Mouse (Mus musculus) CH12.LX (cell line): ENCODE results near the gene Stk10. TPM values are rescaled to one million over a fixed set of nuclear protein-coding genes. Genes with fewer than 3 reads are reported as not detected.
A peak's percentile ranks its signal among the peaks of the same experiment; 100 is the strongest.

Source experiments
- DNase-seq: peaks from one replicate; pipeline ENCODE4 v3.0.0-alpha.2; 2013; ENCODE audit errors: extremely low read depth
- H3K27ac ChIP-seq: 2 replicates; pipeline ENCODE4 v1.5.1; 2012; ENCODE audit warnings: low read depth, mild to moderate bottlenecking, control low read depth, moderate library complexity; ENCODE audit not compliant: insufficient read depth
- H3K27me3 ChIP-seq: replicated peaks from 2 replicates; pipeline ENCODE3; 2012; ENCODE audit warnings: inconsistent platforms
- H3K36me3 ChIP-seq, 2 experiments: replicated peaks in 1 of 2; 2 replicates each; pipeline versions ENCODE3 to v1.6.1; 2012; ENCODE audit warnings: inconsistent platforms in 1 of 2, low read length in 1 of 2, mild to moderate bottlenecking in 1 of 2, mixed read lengths in 1 of 2, moderate library complexity in 1 of 2; ENCODE audit not compliant: control insufficient read depth in 1 of 2, insufficient read depth in 1 of 2
- H3K4me1 ChIP-seq, 2 experiments: 2 replicates each; pipeline ENCODE4 v1.6.1; 2012; ENCODE audit warnings: inconsistent platforms in 1 of 2, moderate library complexity in 1 of 2; ENCODE audit not compliant: insufficient read depth in 2 of 2, control insufficient read depth in 1 of 2
- H3K4me2 ChIP-seq: 2 replicates; pipeline ENCODE4 v1.6.1; 2012; ENCODE audit warnings: low read depth, mild to moderate bottlenecking, control low read depth; ENCODE audit not compliant: poor library complexity, insufficient read depth, severe bottlenecking
- H3K4me3 ChIP-seq, 3 experiments: fragments of 150-350 bp in 1 of 3; sonication (generic) in 1 of 3; replicated peaks in 1 of 3; 2 replicates each; pipeline versions ENCODE3 to v1.5.1; 2011 to 2012; ENCODE audit warnings: low read depth in 2 of 3, low read length in 2 of 3, mild to moderate bottlenecking in 2 of 3, moderate library complexity in 2 of 3, control low read depth in 1 of 3, improper control_type of control experiment in 1 of 3, inconsistent platforms in 1 of 3, mixed read lengths in 1 of 3; ENCODE audit not compliant: poor library complexity in 1 of 3
- H3K79me2 ChIP-seq: replicated peaks from 2 replicates; pipeline ENCODE4 v1.6.1; 2012; ENCODE audit warnings: mild to moderate bottlenecking, moderate library complexity; ENCODE audit not compliant: control insufficient read depth, poor library complexity, insufficient read depth, severe bottlenecking; ENCODE audit errors: extremely low read depth
- H3K9ac ChIP-seq: 2 replicates; pipeline ENCODE4 v1.6.1; 2012; ENCODE audit warnings: low read depth, mild to moderate bottlenecking, control low read depth, moderate library complexity; ENCODE audit not compliant: insufficient read depth
- H3K9me3 ChIP-seq: replicated peaks from 2 replicates; pipeline ENCODE3; 2012; ENCODE audit warnings: low read length, inconsistent platforms, mixed read lengths
- CTCF ChIP-seq, 2 experiments: IDR thresholded peaks in 1 of 2; conservative IDR thresholded peaks in 1 of 2; 2 replicates each; pipeline ENCODE4 v1.5.1; 2011 to 2012; ENCODE audit warnings: low read depth in 2 of 2, low read length in 2 of 2, improper control_type of control experiment in 1 of 2, inconsistent platforms in 1 of 2, mild to moderate bottlenecking in 1 of 2, moderate library complexity in 1 of 2
- KAT2A ChIP-seq: IDR thresholded peaks from 2 replicates; pipeline ENCODE4 v1.6.1; 2012; ENCODE audit warnings: low read length, improper control_type of control experiment, inconsistent platforms; ENCODE audit not compliant: insufficient replicate concordance
- MAFK ChIP-seq: IDR thresholded peaks from 2 replicates; pipeline ENCODE4 v1.6.1; 2011; ENCODE audit warnings: low read length, improper control_type of control experiment; ENCODE audit not compliant: insufficient replicate concordance
- MAX ChIP-seq: IDR thresholded peaks from 2 replicates; pipeline ENCODE4 v1.6.1; 2011; ENCODE audit warnings: low read length, improper control_type of control experiment
- MAZ ChIP-seq: IDR thresholded peaks from 2 replicates; pipeline ENCODE4 v1.6.1; 2012; ENCODE audit warnings: low read depth, mild to moderate bottlenecking, inconsistent platforms, low read length, improper control_type of control experiment, moderate library complexity
- MYC ChIP-seq: IDR thresholded peaks from 2 replicates; pipeline ENCODE4 v1.6.1; 2011; ENCODE audit warnings: low read depth, mild to moderate bottlenecking, improper control_type of control experiment, low read length
- NRF1 ChIP-seq: IDR thresholded peaks from 2 replicates; pipeline ENCODE4 v1.6.1; 2014; ENCODE audit warnings: low read depth, mild to moderate bottlenecking, inconsistent platforms, low read length, improper control_type of control experiment, moderate library complexity
- PAX5 ChIP-seq: IDR thresholded peaks from 2 replicates; pipeline ENCODE4 v1.6.1; 2012; ENCODE audit warnings: low read length, inconsistent platforms, mixed read lengths
- POLR2A ChIP-seq: IDR thresholded peaks from 2 replicates; pipeline ENCODE4 v1.6.1; 2011; ENCODE audit warnings: low read depth, mild to moderate bottlenecking, improper control_type of control experiment, low read length
- POLR2AphosphoS2 ChIP-seq: IDR thresholded peaks from 2 replicates; pipeline ENCODE4 v1.6.1; 2011; ENCODE audit warnings: low read depth, low read length, improper control_type of control experiment
- RAD21 ChIP-seq: IDR thresholded peaks from 2 replicates; pipeline ENCODE4 v1.6.1; 2011; ENCODE audit warnings: low read depth, mild to moderate bottlenecking, low read length, improper control_type of control experiment, moderate library complexity
- SMC3 ChIP-seq: IDR thresholded peaks from 2 replicates; pipeline ENCODE4 v1.6.1; 2011; ENCODE audit warnings: low read depth, low read length, improper control_type of control experiment
- USF2 ChIP-seq: conservative IDR thresholded peaks from 2 replicates; pipeline ENCODE4 v1.6.1; 2011; ENCODE audit warnings: low read depth, low read length, improper control_type of control experiment
- ZC3H11A ChIP-seq: IDR thresholded peaks from 2 replicates; pipeline ENCODE4 v1.6.1; 2012; ENCODE audit warnings: low read depth, mild to moderate bottlenecking, inconsistent platforms, low read length, improper control_type of control experiment
- ZNF384 ChIP-seq: IDR thresholded peaks from 2 replicates; pipeline ENCODE4 v1.6.1; 2012; ENCODE audit warnings: low read depth, low read length, improper control_type of control experiment, inconsistent platforms
- dilution Hi-C: fragments of 300-500 bp; cut with MboI; formaldehyde crosslinking; loops from 2 replicates; pipeline ENCODE4 v1.14.3; 2020; ENCODE audit warnings: low sequenced_read_pairs; ENCODE audit not compliant: extremely low pct_unique_long_range_greater_than_20kb, extremely low pct_ligation_motif_present
- in situ Hi-C: fragments of 300-500 bp; cut with MboI; formaldehyde crosslinking; loops from 3 replicates; pipeline ENCODE4 v1.14.3; 2019; ENCODE audit warnings: low sequenced_read_pairs, low pct_ligation_motif_present, low pct_unique_long_range_greater_than_20kb, mixed read lengths
- polyA plus RNA-seq: library from polyadenylated mRNA; unstranded; fragments of >175 nt; gene quantifications from 2 replicates; pipeline ENCODE4 v1.2.1, GENCODE M21; 2012; ENCODE audit warnings: low read depth; ENCODE audit not compliant: insufficient read length
- total RNA-seq, 2 experiments: library from RNA; depleted of rRNA; stranded (reverse); fragments of 300-350 nt in 1 of 2; fragments of >200 nt in 1 of 2; gene quantifications; 2 replicates each; pipeline ENCODE4 v1.2.3; 2012 to 2014

Gene Stk10
- total and polyA plus RNA-seq, 3 experiments = 20.0 to 40.3 (median 23.2) TPM

- no peak overlapping the region for H3K4me2 ChIP-seq
- TF ChIP-seq SMC3 = peak; percentile 70
- TF ChIP-seq ZC3H11A = peak; percentile 22; the same call in 1 of the 2 replicates
- TF ChIP-seq NRF1 = no peak
- TF ChIP-seq ZNF384 = peak; percentile 91
- TF ChIP-seq USF2 = no peak
- TF ChIP-seq RAD21 = peak; percentile 79
- TF ChIP-seq CTCF (conservative IDR thresholded peaks at IDR 0.05 in 1 of 2, IDR thresholded peaks at IDR 0.05 in 1 of 2; ENCODE audit: low read depth in 2 of 2, low read length in 2 of 2) = peak in 1 of 2 experiments; percentile 82; a peak in 2 of 4 replicates
- TF ChIP-seq POLR2AphosphoS2 = no peak
- 0 out of 2 replicates have a peak, but pooled peaks have one; percentile 53 for TF ChIP-seq MYC
- TF ChIP-seq, all 38 proteins: peak for 6
- Histone ChIP-seq H3K9me3 (no peaks in the 10 kb centered on the region), H3K4me3 (no peak overlapping the region), H3K9ac (no peak overlapping the region), H3K79me2 (no peaks in the 10 kb centered on the region), H3K4me1 (peaks cover 14 to 44% of the 10 kb centered on the region in 2 experiments), H3K27ac (no peak overlapping the region), H3K27me3 (no peaks in the 10 kb centered on the region), H3K36me3 (peaks cover 0 to 4% of the 10 kb centered on the region in 2 experiments)
- DNase-seq = no peak
- in situ Hi-C loops = loop anchor here (5.0 kb wide), 1 partner anchor 33 kb away; no protein-coding TSS in a partner anchor
- dilution Hi-C loops = no loop called here
Observed at GRCm38 (mm10) chr11:32485290-32485689, 47.8 kb upstream of the Stk10 start.

- no peak overlapping the region for H3K4me2 ChIP-seq
- TF ChIP-seq CTCF (conservative IDR thresholded peaks at IDR 0.05 in 1 of 2, IDR thresholded peaks at IDR 0.05 in 1 of 2; ENCODE audit: low read depth in 2 of 2, low read length in 2 of 2) = no peak
- TF ChIP-seq MAZ = no peak
- no peak for TF ChIP-seq MAFK
- no peak for TF ChIP-seq POLR2A
- TF ChIP-seq MAX = no peak
- no peak for TF ChIP-seq PAX5
- no peak for TF ChIP-seq KAT2A
- TF ChIP-seq, all 38 proteins: peak for 0
- Histone ChIP-seq H3K36me3 (peaks cover 0 to 4% of the 10 kb centered on the region in 2 experiments), H3K4me3 (no peak overlapping the region), H3K4me1 (peaks cover 9 to 47% of the 10 kb centered on the region in 2 experiments), H3K9ac (no peak overlapping the region), H3K27me3 (no peaks in the 10 kb centered on the region), H3K27ac (no peak overlapping the region), H3K79me2 (no peaks in the 10 kb centered on the region), H3K9me3 (no peaks in the 10 kb centered on the region)
- dilution Hi-C loops = no loop called here
- no peak for DNase-seq
- in situ Hi-C loops = loop anchor here (5.0 kb wide), 1 partner anchor 34 kb away; no protein-coding TSS in a partner anchor
Observed at GRCm38 (mm10) chr11:32486621-32487020, 46.5 kb upstream of the Stk10 start.
